Mouse (Mus musculus): ENCODE measurements around the gene Pla2g4f. TPM values are rescaled to one million over a fixed set of nuclear protein-coding genes. Genes with fewer than 3 reads are reported as not detected.

Pla2g4f gene
- polyA plus RNA-seq, 3 experiments from 2014 or later: 0.80 to 2.8 (median 1.7) TPM

GRCm38 (mm10) chr2:120276951-120277350 lies 37.0 kb downstream of the Pla2g4f start:
- ATAC-seq: no peak

GRCm38 (mm10) chr2:120268635-120269034 lies 45.3 kb downstream of the Pla2g4f start:
- no peak for ATAC-seq

- no peak for ATAC-seq
Measured at GRCm38 (mm10) chr2:120265523-120265922, 48.4 kb downstream of the Pla2g4f start.

- no peak for ATAC-seq
Measured at GRCm38 (mm10) chr2:120264858-120265257, 49.1 kb downstream of the Pla2g4f start.

- no peak for ATAC-seq
Measured at GRCm38 (mm10) chr2:120262876-120263275, 51.1 kb downstream of the Pla2g4f start.

DNA sequence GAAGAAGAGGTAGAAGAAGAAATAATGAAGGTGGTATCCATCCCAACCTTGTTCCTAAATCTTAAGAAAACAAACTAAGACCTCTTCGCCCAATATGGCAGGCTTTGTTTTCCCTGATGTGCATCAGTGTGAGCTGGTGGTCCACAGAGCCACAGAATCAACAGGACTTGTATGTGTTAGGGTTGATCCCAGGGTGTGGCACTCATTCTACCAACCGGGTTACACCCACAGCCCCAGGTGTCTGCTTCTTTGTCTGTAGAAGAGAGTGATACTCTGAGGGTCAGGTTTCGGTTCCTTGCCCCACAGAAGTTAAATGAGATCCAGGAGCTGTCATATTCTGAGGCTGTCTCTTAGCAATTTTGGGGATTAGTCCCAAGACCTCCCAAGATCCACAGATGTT lies 52.6 kb downstream of the Pla2g4f start:
- no peak for ATAC-seq

DNA sequence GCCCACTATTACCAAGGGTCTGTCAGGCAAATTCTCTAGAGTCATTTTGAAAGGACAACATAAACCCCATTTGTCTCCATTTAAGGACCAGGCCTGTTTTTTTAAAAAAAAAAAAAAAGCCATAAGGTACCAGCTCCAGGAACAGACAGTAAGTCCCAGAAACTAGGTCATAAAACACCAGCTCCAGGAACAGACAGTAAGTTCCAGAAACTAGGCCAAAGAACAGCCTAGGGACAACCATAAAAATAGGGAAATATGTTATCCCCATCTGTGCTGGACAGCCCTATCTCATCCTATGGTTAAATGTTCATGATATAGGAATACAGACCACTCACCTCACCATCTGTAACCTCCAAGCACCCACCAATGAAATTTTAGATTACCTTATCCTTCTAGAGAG lies 57.7 kb downstream of the Pla2g4f start:
- ATAC-seq: no peak

- ATAC-seq: no peak
Measured at GRCm38 (mm10) chr2:120252644-120253043, 61.3 kb downstream of the Pla2g4f start.

Other genes starting within 250 kb of the Pla2g4f start
- 10 to 100 TPM in 1 of 3 experiments, 1 to 10 TPM in 2; 2.9 to 16.2 (median 3.9) TPM for gene Ehd4, start 159.6 kb downstream of the Pla2g4f start, polyA plus RNA-seq (2017; shearing (Covaris generic))
- not detected for gene Pla2g4e, start 68.8 kb downstream of the Pla2g4f start, polyA plus RNA-seq (2017; shearing (Covaris generic))
- gene Pla2g4d, start 25.0 kb downstream of the Pla2g4f start, polyA plus RNA-seq (2017; shearing (Covaris generic)): not detected
- 10 to 100 TPM; 20.1 to 28.3 (median 26.7) TPM for gene Vps39, start 39.0 kb upstream of the Pla2g4f start, polyA plus RNA-seq (2017; shearing (Covaris generic))
- gene Ganc, start 89.7 kb upstream of the Pla2g4f start, polyA plus RNA-seq (2017; shearing (Covaris generic)): 10 to 100 TPM; 10.9 to 32.3 (median 29.3) TPM
- 10 to 100 TPM; 18.9 to 28.3 (median 24.6) TPM for gene Tmem87a, start 89.9 kb upstream of the Pla2g4f start, polyA plus RNA-seq (2017; shearing (Covaris generic))
- gene Capn3, start 141.9 kb upstream of the Pla2g4f start, polyA plus RNA-seq (2017; shearing (Covaris generic)): 10 to 100 TPM in 2 of 3 experiments, 1 to 10 TPM in 1; 2.8 to 42.7 (median 37.9) TPM
- gene Zfp106, start 249.7 kb upstream of the Pla2g4f start, polyA plus RNA-seq (2017; shearing (Covaris generic)): 10 to 100 TPM; 23.8 to 29.5 (median 28.5) TPM

Measured in inflammation-experienced regulatory T-cells, adult 6 months (primary cell).